In the genomic region with DNA sequence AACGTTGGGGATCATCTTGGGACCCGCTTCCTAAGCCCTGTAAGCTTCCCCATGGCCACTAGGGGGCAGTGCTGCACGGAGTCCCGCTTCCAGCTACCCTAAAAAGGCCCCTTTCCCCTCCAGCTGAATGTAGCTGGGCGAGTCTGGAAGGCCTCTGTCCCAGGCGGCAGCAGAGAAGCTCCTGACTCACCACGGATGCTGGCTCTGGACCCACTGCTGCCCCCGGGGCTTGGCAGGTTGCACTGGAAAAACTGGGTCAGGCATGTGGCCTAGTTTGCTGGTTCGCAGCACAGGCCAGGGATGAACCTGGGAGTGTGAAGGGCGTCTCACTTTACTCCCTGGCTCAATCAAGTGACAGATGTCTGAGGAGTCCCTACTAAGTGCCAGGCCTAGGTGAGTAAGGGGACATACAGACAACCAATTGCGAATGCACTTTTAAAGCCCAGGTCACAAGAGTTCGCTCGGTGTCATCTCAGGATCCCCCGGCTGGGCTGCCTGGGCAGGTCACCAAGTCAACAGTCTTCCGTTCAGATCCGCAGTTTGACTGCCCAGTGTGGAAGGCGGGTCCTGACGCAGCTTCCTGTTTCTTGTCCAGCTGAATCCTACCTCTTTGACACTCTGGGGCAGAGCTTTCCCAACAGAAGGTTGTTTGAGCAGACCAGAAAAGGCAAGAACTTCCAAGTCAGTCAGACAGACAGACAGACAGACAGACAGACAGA, we compare ENCODE assay signal across 8 mouse cellular contexts. TPM values are rescaled to one million over a fixed set of nuclear protein-coding genes. Genes with fewer than 3 reads are reported as not detected.
DNase-seq lines count a peak whose midpoint lies in the region; ATAC-seq lines count a peak whose summit lies in the region.

No protein-coding gene starts in this region.

- peak; percentile 95 for ATAC-seq in megakaryocyte progenitor cell, adult 5-6 weeks (replicated peaks; ENCODE audit: poor library complexity)

- DNase-seq in ZHBTc4 (ENCODE audit: low read depth, low spot score), result peak; percentile 91
- DNase-seq in cerebellum, postnatal 4 days (ENCODE audit: low spot score in 2 of 2), result peak; percentile 73 to 89
- DNase-seq in gastrocnemius, adult 8-10 months (ENCODE audit: low spot score in 2 of 2), result peak; percentile 95 to 97
- DNase-seq in induced T-regulatory cell, adult 2 months (ENCODE audit: low read depth), result peak; percentile 83
- DNase-seq in left cerebral cortex, postnatal 10 days (ENCODE audit: extremely low spot score in 1 of 2, low spot score in 2 of 2), result peak; percentile 68 to 88
- peak; percentile 80 to 86 for DNase-seq in right cerebral cortex, postnatal 10 days (ENCODE audit: low spot score in 2 of 2)
- DNase-seq in urinary bladder, postnatal 25 days (ENCODE audit: low spot score), result peak; percentile 95

- intact Hi-C loops in left cerebral cortex, postnatal 10 days (cut with DNase I), result loop anchor here (2.0 to 5.0 kb wide), 2 partner anchors 72 to 173 kb away; a partner anchor contains a TSS

RNA-seq across cellular contexts. Expression of a gene that starts 29.8 kb away (rescaled TPM):
- 1 to 10 TPM; 1.9 to 6.9 (median 6.0) TPM for total RNA-seq in gastrocnemius, adult 8-10 months (2022)
- 10 to 100 TPM; 89.6 to 95.4 TPM for total RNA-seq in left cerebral cortex, postnatal 10 days (2021)
- 216 and 218 TPM in 2 replicates for total RNA-seq in megakaryocyte progenitor cell, adult 5-6 weeks (2015)
- 129 and 141 TPM in 2 replicates for total RNA-seq in megakaryocyte progenitor cell, adult 5-6 weeks (2017)

Comparison
In these comparisons a context has a peak if more than half of its experiments do, and no peak if none do; other contexts are left out.
1. Peak in every context shown above with its lines: DNase-seq and ATAC-seq.
2. RNA of a gene that starts 29.8 kb away (total RNA-seq): 129 to 218 TPM in megakaryocyte progenitor cell, adult 5-6 weeks and 89.6 to 95.4 TPM in left cerebral cortex, postnatal 10 days; 1.9 to 6.9 TPM in gastrocnemius, adult 8-10 months; every median in the first group is over 10 times any median in the second.